22 mouse cellular contexts compared by ENCODE assay signal in genomic region chr3:39082678-39083270, GRCm38 (mm10).
DNase-seq lines count a peak whose midpoint lies in the region; ATAC-seq lines count a peak whose summit lies in the region.
"Had no signal": no experiment of that assay in that cellular context is flagged by ENCODE, and none has a peak within 500 bp of the region (broad histone marks: within the 10 kb centered on the region; RNA-seq: fewer than 3 reads in every experiment).

No protein-coding gene starts in this region.

- H3K4me1 ChIP-seq in hindbrain, embryonic 10.5 days (replicated peaks), result peaks cover 11% of the 10 kb centered on the region
- H3K4me1 ChIP-seq in hindbrain, embryonic 14.5 days (replicated peaks; ENCODE audit: control insufficient read depth, insufficient read depth, low read length), result no peaks in the 10 kb centered on the region
- no peaks in the 10 kb centered on the region for H3K4me1 ChIP-seq in neural tube, embryonic 14.5 days (ENCODE audit: control insufficient read depth, insufficient read depth, low read length)
- peaks cover 7% of the 10 kb centered on the region for H3K4me1 ChIP-seq in forebrain, embryonic 12.5 days
- H3K4me1 ChIP-seq in neural tube, embryonic 15.5 days, result no peaks in the 10 kb centered on the region
- H3K4me1 ChIP-seq in heart, embryonic 10.5 days, result no peaks in the 10 kb centered on the region
- H3K4me1 ChIP-seq: liver, embryonic 13.5 days had no signal

- H3K4me3 ChIP-seq in hindbrain, embryonic 10.5 days, result no peak overlapping the region
- H3K4me3 ChIP-seq in hindbrain, embryonic 14.5 days (replicated peaks; ENCODE audit: low read length), result no peak overlapping the region
- H3K4me3 ChIP-seq in neural tube, embryonic 14.5 days (ENCODE audit: low read depth, low read length), result no peak overlapping the region
- no peak overlapping the region for H3K4me3 ChIP-seq in forebrain, embryonic 12.5 days (replicated peaks)
- no peak overlapping the region for H3K4me3 ChIP-seq in neural tube, embryonic 15.5 days (replicated peaks)
- H3K4me3 ChIP-seq in heart, embryonic 10.5 days, result no peak overlapping the region
- H3K4me3 ChIP-seq: embryonic facial prominence, embryonic 13.5 days; left cerebral cortex, adult 2 months; liver, embryonic 13.5 days had no signal

- H3K27ac ChIP-seq in hindbrain, embryonic 10.5 days, result 0 out of 2 replicates have a peak overlapping the region, but pooled peaks have one; percentile 35
- no peak overlapping the region for H3K27ac ChIP-seq in hindbrain, embryonic 14.5 days
- no peak overlapping the region for H3K27ac ChIP-seq in neural tube, embryonic 14.5 days (ENCODE audit: low read depth, low read length)
- 0 out of 2 replicates have a peak overlapping the region, but pooled peaks have one; percentile 2 for H3K27ac ChIP-seq in forebrain, embryonic 12.5 days
- H3K27ac ChIP-seq in neural tube, embryonic 15.5 days (replicated peaks), result no peak overlapping the region
- no peak overlapping the region for H3K27ac ChIP-seq in heart, embryonic 10.5 days
- H3K27ac ChIP-seq: embryonic facial prominence, embryonic 13.5 days; left cerebral cortex, adult 2 months; liver, embryonic 13.5 days had no signal

- H3K36me3 ChIP-seq in hindbrain, embryonic 10.5 days, result no peaks in the 10 kb centered on the region
- no peaks in the 10 kb centered on the region for H3K36me3 ChIP-seq in hindbrain, embryonic 14.5 days (replicated peaks; ENCODE audit: control insufficient read depth, insufficient read depth)
- H3K36me3 ChIP-seq in neural tube, embryonic 14.5 days (ENCODE audit: control insufficient read depth, insufficient read depth, low read length), result no peaks in the 10 kb centered on the region
- no peaks in the 10 kb centered on the region for H3K36me3 ChIP-seq in forebrain, embryonic 12.5 days (replicated peaks)
- H3K36me3 ChIP-seq in neural tube, embryonic 15.5 days, result no peaks in the 10 kb centered on the region
- no peaks in the 10 kb centered on the region for H3K36me3 ChIP-seq in heart, embryonic 10.5 days
- H3K36me3 ChIP-seq: embryonic facial prominence, embryonic 13.5 days; liver, embryonic 13.5 days had no signal

- no peak overlapping the region for H3K4me2 ChIP-seq in hindbrain, embryonic 14.5 days (replicated peaks)
- no peak overlapping the region for H3K4me2 ChIP-seq in neural tube, embryonic 14.5 days (ENCODE audit: low read depth, low read length)
- H3K4me2 ChIP-seq in forebrain, embryonic 12.5 days, result no peak overlapping the region
- H3K4me2 ChIP-seq in neural tube, embryonic 15.5 days, result no peak overlapping the region
- H3K4me2 ChIP-seq: embryonic facial prominence, embryonic 13.5 days; heart, embryonic 11.5 days; liver, embryonic 13.5 days had no signal

- no peak for DNase-seq in hindbrain, embryonic 10.5 days (ENCODE audit: low spot score)
- DNase-seq in hindbrain, embryonic 14.5 days (ENCODE audit: low spot score), result no peak
- DNase-seq in neural tube, embryonic 10.5 days (ENCODE audit: extremely low spot score, low spot score), result no peak
- DNase-seq in heart, embryonic 10.5 days (ENCODE audit: low spot score), result no peak
- DNase-seq in retina, postnatal 1 day, result no peak
- DNase-seq: cerebellum, adult 18-20 months; cerebellum, postnatal 25 days; gastrocnemius, postnatal 10 days; kidney, postnatal 4 days; layer of hippocampus, adult 9-11 months; liver, embryonic 13.5 days; lung, adult 2 months; lung, postnatal 14 days; midbrain, embryonic 14.5 days; right cerebral cortex, postnatal 14 days; spleen, adult 18-20 months had no signal

- no peak overlapping the region for H3K9ac ChIP-seq in hindbrain, embryonic 14.5 days
- H3K9ac ChIP-seq in neural tube, embryonic 14.5 days (replicated peaks; ENCODE audit: low read depth, low read length), result no peak overlapping the region
- no peak overlapping the region for H3K9ac ChIP-seq in forebrain, embryonic 12.5 days
- no peak overlapping the region for H3K9ac ChIP-seq in neural tube, embryonic 15.5 days (replicated peaks)
- H3K9ac ChIP-seq: embryonic facial prominence, embryonic 13.5 days; liver, embryonic 13.5 days had no signal

- WGBS in hindbrain, embryonic 10.5 days, result 69% methylated on average over 4 of the region's 4 CpGs
- 52% methylated on average over 4 of the region's 4 CpGs for WGBS in hindbrain, embryonic 14.5 days
- WGBS in neural tube, embryonic 14.5 days, result 50% methylated on average over 4 of the region's 4 CpGs
- WGBS in forebrain, embryonic 12.5 days, result 51% methylated on average over 4 of the region's 4 CpGs
- 58% methylated on average over 4 of the region's 4 CpGs for WGBS in neural tube, embryonic 15.5 days
- 73% methylated on average over 4 of the region's 4 CpGs for WGBS in heart, embryonic 10.5 days

- ATAC-seq in hindbrain, embryonic 14.5 days (ENCODE audit: low FRiP score), result no peak
- peak; percentile 56; the same call in 1 of the 2 replicates for ATAC-seq in neural tube, embryonic 14.5 days (ENCODE audit: low read depth)
- ATAC-seq in forebrain, embryonic 12.5 days (ENCODE audit: low FRiP score), result no peak
- ATAC-seq in neural tube, embryonic 15.5 days (ENCODE audit: low FRiP score), result peak; percentile 79; the same call in 1 of the 2 replicates

- no peaks in the 10 kb centered on the region for H3K27me3 ChIP-seq in hindbrain, embryonic 10.5 days (ENCODE audit: insufficient read depth, poor library complexity, severe bottlenecking)
- H3K27me3 ChIP-seq in hindbrain, embryonic 14.5 days (ENCODE audit: control insufficient read depth, insufficient read depth, low read length), result no peaks in the 10 kb centered on the region
- no peaks in the 10 kb centered on the region for H3K27me3 ChIP-seq in neural tube, embryonic 14.5 days (ENCODE audit: control insufficient read depth, insufficient read depth, low read length)
- no peaks in the 10 kb centered on the region for H3K27me3 ChIP-seq in forebrain, embryonic 12.5 days
- no peaks in the 10 kb centered on the region for H3K27me3 ChIP-seq in neural tube, embryonic 15.5 days (replicated peaks)
- no peaks in the 10 kb centered on the region for H3K27me3 ChIP-seq in heart, embryonic 10.5 days (ENCODE audit: insufficient read depth, poor library complexity, severe bottlenecking)
- H3K27me3 ChIP-seq: embryonic facial prominence, embryonic 13.5 days; liver, embryonic 13.5 days had no signal

- H3K9me3 ChIP-seq in hindbrain, embryonic 10.5 days, result no peaks in the 10 kb centered on the region
- H3K9me3 ChIP-seq in hindbrain, embryonic 14.5 days (ENCODE audit: control insufficient read depth, low read length), result no peaks in the 10 kb centered on the region
- no peaks in the 10 kb centered on the region for H3K9me3 ChIP-seq in neural tube, embryonic 14.5 days (ENCODE audit: control insufficient read depth, low read length)
- H3K9me3 ChIP-seq in forebrain, embryonic 12.5 days, result no peaks in the 10 kb centered on the region
- H3K9me3 ChIP-seq in neural tube, embryonic 15.5 days (replicated peaks), result no peaks in the 10 kb centered on the region
- no peaks in the 10 kb centered on the region for H3K9me3 ChIP-seq in heart, embryonic 10.5 days
- H3K9me3 ChIP-seq: embryonic facial prominence, embryonic 13.5 days; liver, embryonic 13.5 days had no signal

Comparison
In these comparisons a context has a peak if more than half of its experiments do, and no peak if none do; other contexts are left out.
1. H3K27ac ChIP-seq: peak in hindbrain, embryonic 10.5 days (single experiment) and forebrain, embryonic 12.5 days (single experiment); none in hindbrain, embryonic 14.5 days (single experiment), neural tube, embryonic 14.5 days (single experiment), neural tube, embryonic 15.5 days (single experiment) and heart, embryonic 10.5 days (single experiment).
2. ATAC-seq: peak in neural tube, embryonic 14.5 days (single experiment) and neural tube, embryonic 15.5 days (single experiment); none in hindbrain, embryonic 14.5 days (single experiment) and forebrain, embryonic 12.5 days (single experiment).